Mouse (Mus musculus): ENCODE results near the gene Ngb. TPM values are rescaled to one million over a fixed set of nuclear protein-coding genes. Genes with fewer than 3 reads are reported as not detected.
A peak's percentile ranks its signal among the peaks of the same experiment; 100 is the strongest.

Ngb gene
- polyA plus RNA-seq, 1 experiment = 1.8 TPM

GRCm38 (mm10) chr12:87093671-87094070 is 8.7 kb downstream of the Ngb start:
- no peak for DNase-seq (ENCODE audit: low read depth, low spot score)
- WGBS = 45% methylated on average over 6 of the region's 6 CpGs

- WGBS = 62% methylated on average over 4 of the region's 4 CpGs
- DNase-seq (ENCODE audit: low read depth, low spot score) = no peak
Measured at GRCm38 (mm10) chr12:87093249-87093648, 9.1 kb downstream of the Ngb start.

GRCm38 (mm10) chr12:87091916-87092315 is 10.4 kb downstream of the Ngb start:
- 84% methylated on average over 2 of the region's 2 CpGs for WGBS
- no peak for DNase-seq (ENCODE audit: low read depth, low spot score)

GRCm38 (mm10) chr12:87089701-87090100 is 12.6 kb downstream of the Ngb start:
- 44% methylated on average over 2 of the region's 2 CpGs for WGBS
- DNase-seq (ENCODE audit: low read depth, low spot score) = no peak

- WGBS = 84% methylated on average over 4 of the region's 4 CpGs
- no peak for DNase-seq (ENCODE audit: low read depth, low spot score)
Measured at GRCm38 (mm10) chr12:87089255-87089654, 13.1 kb downstream of the Ngb start.

GRCm38 (mm10) chr12:87088331-87088730 is 14.0 kb downstream of the Ngb start:
- DNase-seq (ENCODE audit: low read depth, low spot score) = no peak
- WGBS = 30% methylated on average over 4 of the region's 4 CpGs

GRCm38 (mm10) chr12:87087236-87087635 is 15.1 kb downstream of the Ngb start:
- 66% methylated on average over 7 of the region's 7 CpGs for WGBS
- DNase-seq (ENCODE audit: low read depth, low spot score) = no peak

- no peak for DNase-seq (ENCODE audit: low read depth, low spot score)
- WGBS = 67% methylated on average over 8 of the region's 8 CpGs
Measured at GRCm38 (mm10) chr12:87082797-87083196, 19.5 kb downstream of the Ngb start.

GRCm38 (mm10) chr12:87076610-87077009 is 25.7 kb downstream of the Ngb start:
- DNase-seq (ENCODE audit: low read depth, low spot score) = no peak
- WGBS = 91% methylated on average over 2 of the region's 2 CpGs

GRCm38 (mm10) chr12:87070520-87070919 is 31.8 kb downstream of the Ngb start:
- WGBS = 59% methylated on average over 5 of the region's 5 CpGs
- DNase-seq (ENCODE audit: low read depth, low spot score) = no peak

- WGBS = 77% methylated on average over 5 of the region's 5 CpGs
Measured at GRCm38 (mm10) chr12:87066429-87066828, 35.9 kb downstream of the Ngb start.

GRCm38 (mm10) chr12:87065446-87065845 is 36.9 kb downstream of the Ngb start:
- DNase-seq (ENCODE audit: low read depth, low spot score) = no peak
- 84% methylated on average over 11 of the region's 11 CpGs for WGBS

More at GRCm38 (mm10) chr12:87066429-87066828, 35.9 kb downstream of the Ngb start:
- DNase-seq (ENCODE audit: low read depth, low spot score) = no peak

- no peak for DNase-seq (ENCODE audit: low read depth, low spot score)
- 63% methylated on average over 17 of the region's 17 CpGs for WGBS
Measured at GRCm38 (mm10) chr12:87057066-87057465, 45.3 kb downstream of the Ngb start.

- 68% methylated on average over 7 of the region's 7 CpGs for WGBS
- DNase-seq (ENCODE audit: low read depth, low spot score) = no peak
Measured at GRCm38 (mm10) chr12:87054873-87055272, 47.5 kb downstream of the Ngb start.

- peak; percentile 21 for DNase-seq (ENCODE audit: low read depth, low spot score)
Measured at GRCm38 (mm10) chr12:87052661-87053321, 49.5 kb downstream of the Ngb start.

GRCm38 (mm10) chr12:87047536-87047935 is 54.8 kb downstream of the Ngb start:
- WGBS = 55% methylated on average over 3 of the region's 3 CpGs
- DNase-seq (ENCODE audit: low read depth, low spot score) = no peak

More at GRCm38 (mm10) chr12:87052661-87053321, 49.5 kb downstream of the Ngb start:
- 16% methylated on average over 16 of the region's 16 CpGs for WGBS

Other genes with a start within 250 kb of the Ngb start
- 12.4 and 14.9 TPM in 2 replicates for gene Irf2bpl, start 217.7 kb downstream of the Ngb start, polyA plus RNA-seq (2012; rRNA removed)
- 16.5 and 24.2 TPM in 2 replicates for gene Cipc, start 155.5 kb downstream of the Ngb start, polyA plus RNA-seq (2012; rRNA removed)
- gene Zdhhc22, start 112.1 kb downstream of the Ngb start, polyA plus RNA-seq (2012; rRNA removed) = not detected in 2 replicates
- 0.22 and 0.27 TPM in 2 replicates for gene Tmem63c, start 81.2 kb downstream of the Ngb start, polyA plus RNA-seq (2012; rRNA removed)
- gene Gstz1, start 44.6 kb upstream of the Ngb start, polyA plus RNA-seq (2012; rRNA removed) = 47.6 and 57.2 TPM in 2 replicates
- 6.5 and 8.7 TPM in 2 replicates for gene Pomt2, start 45.4 kb upstream of the Ngb start, polyA plus RNA-seq (2012; rRNA removed)
- 0.07 TPM in 1 of 2 replicates, not detected in the other for gene Samd15, start 97.2 kb upstream of the Ngb start, polyA plus RNA-seq (2012; rRNA removed)
- gene Tmed8, start 97.9 kb upstream of the Ngb start, polyA plus RNA-seq (2012; rRNA removed) = 1.3 and 2.3 TPM in 2 replicates
- gene Noxred1, start 136.2 kb upstream of the Ngb start, polyA plus RNA-seq (2012; rRNA removed) = 0.16 and 0.55 TPM in 2 replicates
- gene Vipas39, start 163.7 kb upstream of the Ngb start, polyA plus RNA-seq (2012; rRNA removed) = 33.4 and 38.6 TPM in 2 replicates
- gene Ahsa1, start 163.9 kb upstream of the Ngb start, polyA plus RNA-seq (2012; rRNA removed) = 55.9 and 60.9 TPM in 2 replicates
- gene Ism2, start 197.2 kb upstream of the Ngb start, polyA plus RNA-seq (2012; rRNA removed) = 0.25 and 0.32 TPM in 2 replicates